Mouse (Mus musculus): ENCODE measurements around the gene Podxl.

Gene Podxl

GRCm38 (mm10) chr6:31523657-31524056 lies 40.1 kb downstream of the Podxl start:
- no peak for ATAC-seq (ENCODE audit: low TSS enrichment)

- peak; percentile 69 for ATAC-seq (ENCODE audit: low TSS enrichment)
Observed at GRCm38 (mm10) chr6:31523039-31523438, 40.7 kb downstream of the Podxl start.

- no peak for ATAC-seq (ENCODE audit: low TSS enrichment)
Observed at GRCm38 (mm10) chr6:31522478-31522877, 41.3 kb downstream of the Podxl start.

- ATAC-seq (ENCODE audit: low TSS enrichment): no peak
Observed at GRCm38 (mm10) chr6:31521491-31522355, 42.1 kb downstream of the Podxl start.

- ATAC-seq (ENCODE audit: low TSS enrichment): no peak
Observed at GRCm38 (mm10) chr6:31520486-31521215, 43.1 kb downstream of the Podxl start.

GRCm38 (mm10) chr6:31519001-31519471 lies 44.7 kb downstream of the Podxl start:
- ATAC-seq (ENCODE audit: low TSS enrichment): peak; percentile 32; the same call in 1 of the 2 replicates

- no peak for ATAC-seq (ENCODE audit: low TSS enrichment)
Observed at GRCm38 (mm10) chr6:31518338-31518698, 45.5 kb downstream of the Podxl start.

- no peak for ATAC-seq (ENCODE audit: low TSS enrichment)
Observed at GRCm38 (mm10) chr6:31517681-31518337, 46.0 kb downstream of the Podxl start.

GRCm38 (mm10) chr6:31513726-31514125 lies 50.1 kb downstream of the Podxl start:
- peak; percentile 81 for ATAC-seq (ENCODE audit: low TSS enrichment)

- ATAC-seq (ENCODE audit: low TSS enrichment): peak; percentile 92
Observed at GRCm38 (mm10) chr6:31502614-31503013, 61.2 kb downstream of the Podxl start.

- ATAC-seq (ENCODE audit: low TSS enrichment): no peak
Observed at GRCm38 (mm10) chr6:31500691-31501090, 63.1 kb downstream of the Podxl start.

GRCm38 (mm10) chr6:31500260-31500659 lies 63.5 kb downstream of the Podxl start:
- ATAC-seq (ENCODE audit: low TSS enrichment): no peak

- ATAC-seq (ENCODE audit: low TSS enrichment): no peak
Observed at GRCm38 (mm10) chr6:31499836-31500235, 63.9 kb downstream of the Podxl start.

- peak; percentile 59; the same call in 1 of the 2 replicates for ATAC-seq (ENCODE audit: low TSS enrichment)
Observed at GRCm38 (mm10) chr6:31496227-31496626, 67.6 kb downstream of the Podxl start.

GRCm38 (mm10) chr6:31495122-31495731 lies 68.6 kb downstream of the Podxl start:
- ATAC-seq (ENCODE audit: low TSS enrichment): no peak

- ATAC-seq (ENCODE audit: low TSS enrichment): no peak
Observed at GRCm38 (mm10) chr6:31489950-31490349, 73.8 kb downstream of the Podxl start.

GRCm38 (mm10) chr6:31486601-31487000 lies 77.2 kb downstream of the Podxl start:
- no peak for ATAC-seq (ENCODE audit: low TSS enrichment)

- no peak for ATAC-seq (ENCODE audit: low TSS enrichment)
Observed at GRCm38 (mm10) chr6:31480008-31480407, 83.8 kb downstream of the Podxl start.

- no peak for ATAC-seq (ENCODE audit: low TSS enrichment)
Observed at GRCm38 (mm10) chr6:31478221-31478620, 85.6 kb downstream of the Podxl start.

Data from frontal cortex, adult (tissue).